Mouse (Mus musculus) ES-E14 (cell line): ENCODE results near the gene Irf2bp2. TPM values are rescaled to one million over a fixed set of nuclear protein-coding genes. Genes with fewer than 3 reads are reported as not detected.

ENCODE experiments used
- DNase-seq: peaks from one replicate; pipeline ENCODE4 v3.0.0-alpha.2; 2013; ENCODE audit warnings: low read depth, low spot score
- H3K27ac ChIP-seq: 2 replicates; pipeline ENCODE4 v1.5.1; 2012; ENCODE audit warnings: low read depth, mild to moderate bottlenecking, low read length, moderate library complexity, mixed read lengths; ENCODE audit not compliant: poor library complexity, insufficient read depth, severe bottlenecking
- H3K36me3 ChIP-seq: 2 replicates; pipeline ENCODE4 v1.6.1; 2012; ENCODE audit warnings: mild to moderate bottlenecking, low read length, moderate library complexity, mixed read lengths; ENCODE audit not compliant: control insufficient read depth, poor library complexity, insufficient read depth, severe bottlenecking
- H3K4me1 ChIP-seq, 2 experiments: fragments of 150-350 bp in 1 of 2; sonication (generic) in 1 of 2; 2 replicates each; pipeline ENCODE4 v1.6.1; 2012; ENCODE audit warnings: low read length in 2 of 2, mild to moderate bottlenecking in 1 of 2, mixed read lengths in 1 of 2; ENCODE audit not compliant: control insufficient read depth in 2 of 2, insufficient read depth in 2 of 2, poor library complexity in 1 of 2
- H3K4me3 ChIP-seq, 2 experiments: fragments of 150-350 bp in 1 of 2; sonication (generic) in 1 of 2; 2 replicates each; pipeline ENCODE4 v1.5.1; 2012; ENCODE audit warnings: low read length in 2 of 2, low read depth in 1 of 2, mild to moderate bottlenecking in 1 of 2, mixed read lengths in 1 of 2; ENCODE audit not compliant: insufficient read depth in 1 of 2, poor library complexity in 1 of 2, severe bottlenecking in 1 of 2
- H3K9ac ChIP-seq: 2 replicates; pipeline ENCODE4 v1.6.1; 2012; ENCODE audit warnings: low read depth, mild to moderate bottlenecking, low read length, mixed read lengths; ENCODE audit not compliant: poor library complexity, insufficient read depth, severe bottlenecking
- H3K9me3 ChIP-seq: fragments of 150-350 bp; sonication (generic); 2 replicates; pipeline ENCODE4 v1.6.1; 2012; ENCODE audit warnings: low read depth, mild to moderate bottlenecking, low read length; ENCODE audit not compliant: control insufficient read depth, insufficient read depth
- CHD2 ChIP-seq: IDR thresholded peaks from 2 replicates; pipeline ENCODE4 v1.6.1; 2014; ENCODE audit warnings: mild to moderate bottlenecking, low read depth, low read length, inconsistent platforms
- HCFC1 ChIP-seq: IDR thresholded peaks from 2 replicates; pipeline ENCODE4 v1.6.1; 2012; ENCODE audit warnings: low read length, inconsistent platforms, borderline replicate concordance; ENCODE audit not compliant: insufficient read depth
- MAFK ChIP-seq: IDR thresholded peaks from 2 replicates; pipeline ENCODE4 v1.6.1; 2014; ENCODE audit warnings: mild to moderate bottlenecking, low read depth, low read length, inconsistent platforms; ENCODE audit not compliant: insufficient read depth
- ZC3H11A ChIP-seq: IDR thresholded peaks from 2 replicates; pipeline ENCODE4 v1.6.1; 2012; ENCODE audit warnings: low read depth, mild to moderate bottlenecking, inconsistent platforms, low read length, borderline replicate concordance
- ZNF384 ChIP-seq: IDR thresholded peaks from 2 replicates; pipeline ENCODE4 v1.6.1; 2012; ENCODE audit warnings: low read depth, low read length, inconsistent platforms
- in situ Hi-C, 2 experiments: fragments of 600-800 bp; cut with MboI; formaldehyde crosslinking; loops; one replicate each; pipeline ENCODE4 v1.15.1; 2025; ENCODE audit warnings: low sequenced_read_pairs in 2 of 2, inconsistent platforms in 1 of 2; ENCODE audit not compliant: unreplicated experiment in 2 of 2
- total RNA-seq: library from RNA; depleted of rRNA; stranded (reverse); fragments of 300-350 nt; gene quantifications from 2 replicates; pipeline ENCODE4 v1.2.3, GENCODE M21; 2012

The Irf2bp2 gene
- total RNA-seq, 1 experiment, result 25.7 TPM

- H3K4me3 ChIP-seq, result no peak overlapping the region
- no peak overlapping the region for H3K9ac ChIP-seq
- TF ChIP-seq CHD2, result no peak
- no peak for TF ChIP-seq HCFC1
- no peak for TF ChIP-seq MAFK
- no peak for TF ChIP-seq ZC3H11A
- TF ChIP-seq ZNF384, result no peak
- no peaks in the 10 kb centered on the region for H3K36me3 ChIP-seq
- no peaks in the 10 kb centered on the region; a peak in 1 of 4 replicates for H3K4me1 ChIP-seq
- no peak overlapping the region for H3K27ac ChIP-seq
- in situ Hi-C loops, result no loop called here
- DNase-seq, result no peak
- H3K9me3 ChIP-seq, result no peaks in the 10 kb centered on the region
Measured at GRCm38 (mm10) chr8:126620721-126621120, 26.9 kb upstream of the Irf2bp2 start.

GRCm38 (mm10) chr8:126619487-126619886, 25.7 kb upstream of the Irf2bp2 start:
- no peak for TF ChIP-seq HCFC1
- no peak for TF ChIP-seq ZC3H11A
- no peak for TF ChIP-seq CHD2
- no peak for DNase-seq
- Histone ChIP-seq H3K27ac (no peak overlapping the region), H3K9ac (no peak overlapping the region), H3K36me3 (no peaks in the 10 kb centered on the region), H3K4me1 (peaks cover 0 to 4% of the 10 kb centered on the region in 2 experiments; a peak in 1 of 4 replicates), H3K4me3 (no peak overlapping the region), H3K9me3 (no peaks in the 10 kb centered on the region)
- in situ Hi-C loops, result no loop called here

GRCm38 (mm10) chr8:126617665-126618064, 23.9 kb upstream of the Irf2bp2 start:
- no peak for DNase-seq
- TF ChIP-seq MAFK (no peak), ZNF384 (no peak), HCFC1 (no peak), ZC3H11A (no peak), CHD2 (no peak)
- H3K4me1 ChIP-seq, result peaks cover 0 to 8% of the 10 kb centered on the region in 2 experiments; a peak in 1 of 4 replicates
- H3K36me3 ChIP-seq, result no peaks in the 10 kb centered on the region
- H3K9ac ChIP-seq, result no peak overlapping the region
- in situ Hi-C loops, result no loop called here
- H3K27ac ChIP-seq, result no peak overlapping the region
- no peaks in the 10 kb centered on the region for H3K9me3 ChIP-seq
- H3K4me3 ChIP-seq, result no peak overlapping the region

- in situ Hi-C loops, result no loop called here
- H3K4me1 ChIP-seq, result peaks cover 0 to 8% of the 10 kb centered on the region in 2 experiments; a peak in 1 of 4 replicates
- no peak overlapping the region for H3K27ac ChIP-seq
- H3K36me3 ChIP-seq, result no peaks in the 10 kb centered on the region
- H3K4me3 ChIP-seq, result no peak overlapping the region
- H3K9ac ChIP-seq, result no peak overlapping the region
- H3K9me3 ChIP-seq, result no peaks in the 10 kb centered on the region
- DNase-seq, result no peak
- no peak for TF ChIP-seq CHD2
Measured at GRCm38 (mm10) chr8:126616736-126617135, 22.9 kb upstream of the Irf2bp2 start.

GRCm38 (mm10) chr8:126615765-126616164, 22.0 kb upstream of the Irf2bp2 start:
- peaks cover 0 to 9% of the 10 kb centered on the region in 2 experiments; a peak in 2 of 4 replicates for H3K4me1 ChIP-seq
- no peak for DNase-seq
- H3K9ac ChIP-seq, result no peak overlapping the region
- H3K9me3 ChIP-seq, result no peaks in the 10 kb centered on the region
- H3K27ac ChIP-seq, result no peak overlapping the region
- H3K4me3 ChIP-seq, result no peak overlapping the region
- no peaks in the 10 kb centered on the region for H3K36me3 ChIP-seq
- TF ChIP-seq ZC3H11A (no peak), MAFK (no peak), CHD2 (no peak), HCFC1 (no peak), ZNF384 (no peak)
- in situ Hi-C loops, result no loop called here
